ENCODE assay signal across 9 mouse cellular contexts in genomic region chr2:62573753-62574159, GRCm38 (mm10). TPM values are rescaled to one million over a fixed set of nuclear protein-coding genes. Genes with fewer than 3 reads are reported as not detected.
DNase-seq lines count a peak whose midpoint lies in the region; ATAC-seq and TF ChIP-seq lines count a peak whose summit lies in the region.
"Had no signal": no experiment of that assay in that cellular context is flagged by ENCODE, and none has a peak within 500 bp of the region (broad histone marks: within the 10 kb centered on the region; RNA-seq: fewer than 3 reads in every experiment).

Gene Fap, minus strand, starts transcription at chr2:62574075.

- H3K36me3 ChIP-seq in hindbrain, embryonic 10.5 days = no peaks in the 10 kb centered on the region
- no peaks in the 10 kb centered on the region for H3K36me3 ChIP-seq in hindbrain, embryonic 13.5 days
- H3K36me3 ChIP-seq in limb, embryonic 13.5 days = no peaks in the 10 kb centered on the region

- no peaks in the 10 kb centered on the region for H3K27me3 ChIP-seq in hindbrain, embryonic 10.5 days (ENCODE audit: insufficient read depth, poor library complexity, severe bottlenecking)
- no peaks in the 10 kb centered on the region for H3K27me3 ChIP-seq in hindbrain, embryonic 13.5 days
- no peaks in the 10 kb centered on the region for H3K27me3 ChIP-seq in limb, embryonic 13.5 days

- peak; percentile 27 for DNase-seq in hindbrain, embryonic 10.5 days (ENCODE audit: low spot score)
- peak; percentile 34 for DNase-seq in brain, embryonic 14.5 days (ENCODE audit: low read depth)
- peak; percentile 59 for DNase-seq in gastrocnemius, postnatal 25 days
- no peak for DNase-seq in layer of hippocampus, adult 11-12 months (ENCODE audit: low spot score)
- no peak for DNase-seq in adrenal gland, adult 8-10 months
- DNase-seq in kidney, adult 9 months = no peak
- DNase-seq: liver, postnatal 0 days had no signal

- ATAC-seq in hindbrain, embryonic 13.5 days (ENCODE audit: low FRiP score) = no peak
- ATAC-seq in limb, embryonic 13.5 days (ENCODE audit: low FRiP score, low read depth) = peak; percentile 93
- ATAC-seq: liver, postnatal 0 days had no signal

- no peak within 1 kb of the TSS for H3K27ac ChIP-seq in hindbrain, embryonic 10.5 days
- H3K27ac ChIP-seq in hindbrain, embryonic 13.5 days = no peak within 1 kb of the TSS
- H3K27ac ChIP-seq in limb, embryonic 13.5 days = peak within 1 kb of the TSS; percentile 79

- H3K4me2 ChIP-seq in hindbrain, embryonic 13.5 days = no peak within 1 kb of the TSS
- H3K4me2 ChIP-seq in limb, embryonic 13.5 days (replicated peaks) = peak within 1 kb of the TSS; percentile 56

- no peak for TF ChIP-seq POLR2A in brain, embryonic 14.5 days (IDR thresholded peaks at IDR 0.05; ENCODE audit: borderline replicate concordance, extremely low read depth, insufficient read depth, insufficient read length, poor library complexity, severe bottlenecking)

- no peaks in the 10 kb centered on the region for H3K9me3 ChIP-seq in hindbrain, embryonic 10.5 days
- no peaks in the 10 kb centered on the region for H3K9me3 ChIP-seq in hindbrain, embryonic 13.5 days
- H3K9me3 ChIP-seq in limb, embryonic 13.5 days = no peaks in the 10 kb centered on the region

- no peak for TF ChIP-seq CTCF in brain, embryonic 14.5 days (IDR thresholded peaks at IDR 0.05; ENCODE audit: borderline replicate concordance, extremely low read depth, insufficient read depth, insufficient read length)

- no peak within 1 kb of the TSS for H3K4me3 ChIP-seq in hindbrain, embryonic 10.5 days
- no peak within 1 kb of the TSS for H3K4me3 ChIP-seq in hindbrain, embryonic 13.5 days
- peak within 1 kb of the TSS; percentile 33 for H3K4me3 ChIP-seq in limb, embryonic 13.5 days

- H3K4me1 ChIP-seq in hindbrain, embryonic 10.5 days (replicated peaks) = no peaks in the 10 kb centered on the region
- no peaks in the 10 kb centered on the region for H3K4me1 ChIP-seq in hindbrain, embryonic 13.5 days (replicated peaks)
- H3K4me1 ChIP-seq in limb, embryonic 13.5 days = peaks cover 16% of the 10 kb centered on the region

- WGBS in hindbrain, embryonic 10.5 days = 66% methylated on average over 12 of the region's 12 CpGs
- WGBS in hindbrain, embryonic 13.5 days = 82% methylated on average over 12 of the region's 12 CpGs
- whole genome bisulfite sequencing in limb, embryonic 13.5 days = 19% methylated on average over 12 of the region's 12 CpGs

- no peak within 1 kb of the TSS for H3K9ac ChIP-seq in hindbrain, embryonic 13.5 days
- H3K9ac ChIP-seq in limb, embryonic 13.5 days = peak within 1 kb of the TSS; percentile 43
- H3K9ac ChIP-seq: liver, postnatal 0 days had no signal

RNA-seq across cellular contexts. Expression of gene Fap, which starts in this region (rescaled TPM):
- 3.0 and 3.1 TPM in 2 replicates for polyA plus RNA-seq in hindbrain, embryonic 10.5 days (2016; fragmentation: Nextera tagmentation; extraction: Ambion mirVana)
- polyA plus RNA-seq in hindbrain, embryonic 13.5 days (2015; fragmentation: Nextera tagmentation; extraction: Ambion mirVana) = 1.7 TPM in 2 replicates
- polyA plus RNA-seq in brain, embryonic 14.5 days (2012; rRNA removed) = 1.0 and 1.7 TPM in 2 replicates
- total RNA-seq in gastrocnemius, postnatal 25 days (2021) = 10 to 100 TPM in 1 of 2 experiments, 1 to 10 TPM in 1; 7.7 to 10.1 TPM
- polyA plus RNA-seq in limb, embryonic 13.5 days (2015; fragmentation: Nextera tagmentation; extraction: Ambion mirVana) = 9.7 and 11.5 TPM in 2 replicates
- 1 to 10 TPM; 2.2 to 4.0 (median 2.9) TPM for total RNA-seq in adrenal gland, adult 8-10 months (2022)

Comparison
In these comparisons a context has a peak if more than half of its experiments do, and no peak if none do; other contexts are left out.
1. DNase-seq: peak in hindbrain, embryonic 10.5 days (single experiment), brain, embryonic 14.5 days (single experiment) and gastrocnemius, postnatal 25 days (single experiment); none in layer of hippocampus, adult 11-12 months (single experiment), adrenal gland, adult 8-10 months (single experiment) and kidney, adult 9 months (single experiment).